Mouse (Mus musculus) stomach, postnatal 0 days (tissue): ENCODE results near the gene Rrp8.

Source experiments
- CTCF ChIP-seq: IDR thresholded peaks from 2 replicates; pipeline ENCODE4 v1.5.1; 2016; ENCODE audit warnings: antibody characterized with exemption, low read depth, mild to moderate bottlenecking, moderate library complexity
- EP300 ChIP-seq: optimal IDR thresholded peaks from 2 replicates; pipeline ENCODE3; 2016; ENCODE audit warnings: antibody characterized with exemption

DNA sequence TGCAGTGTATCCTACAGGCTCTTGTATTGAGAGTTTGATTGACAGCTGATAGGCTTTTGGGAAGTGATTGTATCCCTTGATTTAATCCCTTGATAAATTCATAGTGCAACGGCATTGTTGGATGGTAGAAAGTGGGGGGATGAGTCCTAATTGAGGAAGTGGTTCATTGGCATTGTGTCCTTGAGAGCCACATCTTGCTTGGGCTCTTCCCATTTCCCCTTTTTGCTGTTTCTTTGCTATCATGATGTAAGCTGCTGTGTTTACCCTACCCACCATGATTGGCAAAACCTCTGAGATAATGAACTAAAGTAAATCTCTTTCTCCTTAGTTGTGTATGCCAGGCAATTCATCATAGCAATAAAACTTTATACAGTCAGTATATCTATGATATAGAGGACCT is 46.3 kb downstream of the Rrp8 start:
- TF ChIP-seq CTCF (no peak), EP300 (no peak)
